Mouse (Mus musculus): ENCODE measurements around the gene Reep1.

The Reep1 gene

DNA sequence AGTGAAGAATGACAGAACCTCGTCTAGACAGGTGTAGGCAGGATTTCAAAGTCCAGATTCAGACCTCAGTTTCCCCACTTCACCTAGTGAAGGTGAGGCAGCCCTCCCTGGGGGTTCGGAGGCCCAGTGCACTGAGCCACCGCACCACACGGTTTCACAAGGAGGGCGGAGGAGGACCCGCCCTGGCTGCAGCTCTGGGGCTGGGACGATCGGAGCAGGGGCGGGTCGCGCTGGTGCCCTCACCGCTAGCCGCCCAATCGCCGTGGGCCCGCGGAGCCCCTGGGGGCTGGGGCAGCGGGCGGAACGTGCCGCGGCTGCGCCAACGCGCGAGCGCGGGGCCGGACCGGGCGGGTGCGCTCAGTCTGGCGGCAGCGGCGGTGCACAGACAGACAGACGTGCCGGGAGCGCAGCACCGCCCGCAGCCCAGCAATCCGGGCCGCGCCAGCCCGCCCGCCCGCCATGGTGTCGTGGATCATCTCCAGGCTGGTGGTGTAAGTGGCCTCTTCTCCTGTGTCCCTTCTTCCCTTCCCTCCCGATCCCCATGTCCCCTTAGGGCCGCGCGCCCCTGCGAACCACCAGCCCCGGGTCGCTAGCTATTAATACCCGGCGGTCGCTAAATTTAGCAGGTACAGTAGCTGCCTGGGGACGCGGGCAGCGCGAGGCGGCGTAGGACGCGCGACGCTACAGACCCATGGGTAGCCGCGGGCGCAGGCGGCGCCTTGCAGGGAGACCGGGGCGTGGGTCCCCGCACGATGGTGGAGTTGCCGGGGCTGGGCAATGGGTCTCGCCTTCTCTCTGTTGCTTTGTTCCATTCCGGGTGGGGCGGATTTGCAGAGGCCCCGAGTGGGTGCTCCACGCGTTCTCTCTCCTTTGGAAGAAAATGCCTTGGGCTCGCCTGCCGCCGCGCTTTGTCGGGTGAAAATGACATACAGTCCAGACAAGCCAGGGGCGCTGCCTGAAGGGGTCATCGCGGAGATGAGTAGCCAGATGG is at the start of gene Reep1:
TSS of gene Reep1 (plus strand) at position 51 of the 991 bp plus-strand sequence.
- ATAC-seq (ENCODE audit: low TSS enrichment): peak; percentile 72

DNA sequence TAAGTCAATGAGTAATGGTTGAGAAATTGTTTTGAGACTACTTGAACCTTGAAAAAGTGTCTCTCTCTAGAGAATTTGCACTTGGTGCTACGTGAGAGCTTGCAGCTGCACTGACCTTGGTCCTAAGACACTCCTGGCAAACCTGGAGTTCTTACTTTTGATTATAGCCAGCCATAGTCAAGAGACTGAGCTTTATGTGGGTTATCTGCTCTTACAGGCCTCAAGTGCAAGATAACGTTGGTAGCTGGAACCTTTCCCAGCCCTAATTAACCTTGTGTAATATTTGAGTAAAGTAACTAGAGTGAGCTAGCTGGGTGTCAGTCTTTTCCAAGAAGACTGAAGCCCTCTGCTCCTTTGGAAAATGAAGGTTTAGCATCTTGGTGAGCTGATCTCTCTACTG is 49.1 kb upstream of the Reep1 start:
- no peak for ATAC-seq (ENCODE audit: low TSS enrichment)

- no peak for ATAC-seq (ENCODE audit: low TSS enrichment)
Observed at GRCm38 (mm10) chr6:71664511-71664910, 42.9 kb upstream of the Reep1 start.

DNA sequence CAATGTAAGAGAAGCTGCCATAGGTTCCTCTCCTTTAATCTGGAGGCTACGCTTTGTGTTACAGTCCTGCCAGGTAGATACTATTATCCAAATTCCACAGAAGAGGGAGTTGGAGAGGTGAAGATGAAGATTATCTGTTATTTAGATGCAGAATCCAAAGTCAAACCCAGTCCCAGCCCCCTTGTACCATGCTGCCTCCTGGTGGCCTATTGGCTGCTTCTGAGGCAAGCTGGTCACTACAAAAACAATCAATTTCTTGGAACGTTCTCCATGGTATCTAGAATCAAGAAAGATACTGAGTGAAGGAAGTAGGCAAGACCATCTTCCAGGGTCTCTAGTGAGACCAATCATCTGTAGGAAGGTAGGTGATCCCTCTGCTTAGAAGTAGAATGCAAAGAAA is 34.2 kb upstream of the Reep1 start:
- no peak for ATAC-seq (ENCODE audit: low TSS enrichment)

GRCm38 (mm10) chr6:71678891-71679290 is 28.5 kb upstream of the Reep1 start:
- ATAC-seq (ENCODE audit: low TSS enrichment): no peak

DNA sequence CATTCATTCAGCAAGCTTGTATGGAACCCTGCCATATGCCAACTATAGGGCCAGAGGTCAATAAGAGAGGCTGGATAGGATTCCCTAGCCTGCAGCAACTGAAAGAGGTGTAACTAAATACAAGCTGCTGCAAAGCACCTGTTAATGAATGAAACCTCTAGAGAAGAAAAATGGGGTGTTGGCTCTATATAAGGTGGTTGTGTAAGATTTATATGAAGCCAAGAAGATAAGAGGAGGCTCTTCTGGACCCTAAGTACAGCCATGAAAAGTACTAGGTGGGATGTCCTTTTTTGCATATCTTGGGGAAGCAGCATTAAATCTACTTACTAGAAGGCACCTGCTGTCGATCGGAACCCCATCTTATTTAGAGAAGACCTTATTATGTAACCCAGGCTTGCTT is 12.2 kb upstream of the Reep1 start:
- no peak for ATAC-seq (ENCODE audit: low TSS enrichment)

GRCm38 (mm10) chr6:71695599-71695998 is 11.8 kb upstream of the Reep1 start:
- no peak for ATAC-seq (ENCODE audit: low TSS enrichment)

GRCm38 (mm10) chr6:71706871-71707270 is 490 bp upstream of the Reep1 start:
- no peak for ATAC-seq (ENCODE audit: low TSS enrichment)

GRCm38 (mm10) chr6:71708528-71708927 is 1.2 kb downstream of the Reep1 start:
- ATAC-seq (ENCODE audit: low TSS enrichment): peak; percentile 29

GRCm38 (mm10) chr6:71710323-71710722 is 3.0 kb downstream of the Reep1 start:
- no peak for ATAC-seq (ENCODE audit: low TSS enrichment)

- ATAC-seq (ENCODE audit: low TSS enrichment): no peak
Observed at GRCm38 (mm10) chr6:71711201-71711600, 3.8 kb downstream of the Reep1 start.

DNA sequence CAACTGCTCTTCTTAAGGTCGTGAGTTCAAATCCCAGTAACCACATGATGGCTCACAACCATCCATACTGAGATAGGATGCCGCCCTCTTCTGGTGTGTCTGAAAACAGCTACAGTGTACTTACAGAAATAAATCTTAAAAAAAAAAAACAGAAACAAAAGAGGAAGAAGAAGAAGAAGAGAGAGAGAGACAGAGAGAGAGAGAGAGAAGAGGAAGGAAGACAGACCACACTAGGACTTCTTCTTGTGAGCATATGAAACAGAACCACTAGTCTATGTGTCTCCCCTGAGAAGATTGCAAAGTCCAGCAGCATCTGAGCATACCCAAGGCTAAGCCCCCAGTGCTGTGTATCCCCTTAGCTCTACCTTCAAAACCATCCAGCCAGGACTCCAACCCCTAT is 6.2 kb downstream of the Reep1 start:
- no peak for ATAC-seq (ENCODE audit: low TSS enrichment)

DNA sequence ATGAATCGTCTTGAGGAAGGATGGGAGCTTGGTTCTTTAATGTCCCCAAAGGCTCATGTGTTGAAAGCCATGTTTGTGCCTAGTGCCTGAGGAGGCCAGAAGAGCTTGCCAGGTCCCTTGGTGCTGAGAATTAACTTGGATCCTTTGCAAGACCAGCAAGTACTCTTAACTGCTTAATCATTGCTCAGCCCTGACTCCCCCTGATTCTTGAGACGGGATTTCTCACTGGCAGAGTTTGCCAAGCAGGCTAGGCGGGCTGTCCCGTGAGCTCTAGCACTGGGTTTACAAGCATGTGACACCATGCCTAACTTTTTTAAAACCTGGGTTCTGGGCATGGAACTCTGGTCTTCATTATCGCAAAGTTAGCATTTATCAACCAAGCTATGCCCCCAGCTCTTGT is 7.6 kb downstream of the Reep1 start:
- no peak for ATAC-seq (ENCODE audit: low TSS enrichment)

GRCm38 (mm10) chr6:71716434-71716833 is 9.1 kb downstream of the Reep1 start:
- ATAC-seq (ENCODE audit: low TSS enrichment): no peak

- no peak for ATAC-seq (ENCODE audit: low TSS enrichment)
Observed at GRCm38 (mm10) chr6:71718322-71718721, 11.0 kb downstream of the Reep1 start.

DNA sequence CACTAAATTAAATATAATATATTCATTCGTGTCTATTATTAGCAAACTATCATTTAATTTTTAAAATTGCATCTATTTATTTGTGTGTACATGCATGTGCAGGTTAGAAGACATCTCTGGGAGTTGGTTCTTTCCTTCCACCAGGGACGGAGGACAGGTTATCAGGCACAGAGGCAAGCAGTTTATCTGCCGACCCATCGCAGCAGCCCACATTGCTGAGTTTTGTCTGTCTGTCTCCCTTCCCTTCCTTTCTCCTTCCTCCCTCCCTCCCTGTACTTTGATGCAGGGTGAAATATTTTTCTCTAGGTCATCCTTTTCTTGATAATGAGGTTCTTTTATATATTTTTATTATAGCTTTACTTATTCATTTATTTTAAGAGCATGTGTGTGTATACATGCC is 11.9 kb downstream of the Reep1 start:
- no peak for ATAC-seq (ENCODE audit: low TSS enrichment)

GRCm38 (mm10) chr6:71722988-71723387 is 15.6 kb downstream of the Reep1 start:
- no peak for ATAC-seq (ENCODE audit: low TSS enrichment)

DNA sequence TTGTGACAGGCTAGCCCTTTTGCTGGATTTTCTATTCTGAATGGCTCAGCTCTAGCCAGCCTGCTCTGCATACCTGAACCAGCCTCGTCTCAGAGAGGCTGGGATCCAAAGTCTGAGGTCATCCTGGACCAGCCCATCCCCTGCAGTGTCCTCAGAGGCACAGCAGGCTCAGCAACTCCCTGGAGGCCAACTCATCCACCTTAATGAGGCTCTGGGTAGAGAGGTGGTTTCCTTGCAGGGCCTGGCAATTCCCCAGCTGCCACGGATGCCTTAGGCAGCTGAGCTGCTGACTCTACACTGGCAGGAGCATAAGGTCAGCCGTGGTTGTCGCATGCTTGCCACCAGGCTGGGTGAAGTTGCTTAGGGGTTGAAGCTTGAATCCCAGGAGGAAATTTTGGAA is 16.2 kb downstream of the Reep1 start:
- no peak for ATAC-seq (ENCODE audit: low TSS enrichment)

GRCm38 (mm10) chr6:71726710-71727109 is 19.3 kb downstream of the Reep1 start:
- ATAC-seq (ENCODE audit: low TSS enrichment): no peak

DNA sequence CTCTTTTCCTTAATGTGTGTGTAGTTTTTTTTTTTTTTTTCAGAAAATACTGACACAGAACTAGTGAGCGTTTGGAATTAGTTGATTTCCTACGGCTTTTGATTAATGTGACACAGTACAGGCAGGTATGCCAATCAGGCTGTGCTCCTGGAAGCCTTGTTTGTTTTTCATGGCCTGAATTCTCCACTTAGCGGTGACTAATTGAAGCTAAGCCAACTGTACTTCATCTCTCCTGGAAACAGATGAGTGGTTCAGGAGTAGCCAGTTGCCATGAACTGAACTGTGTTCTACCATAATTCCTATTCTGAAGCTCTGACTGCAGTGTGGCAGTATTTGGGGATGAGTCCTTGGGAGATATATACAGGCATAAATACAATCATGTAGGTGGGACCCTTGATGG is 20.9 kb downstream of the Reep1 start:
- ATAC-seq (ENCODE audit: low TSS enrichment): no peak

DNA sequence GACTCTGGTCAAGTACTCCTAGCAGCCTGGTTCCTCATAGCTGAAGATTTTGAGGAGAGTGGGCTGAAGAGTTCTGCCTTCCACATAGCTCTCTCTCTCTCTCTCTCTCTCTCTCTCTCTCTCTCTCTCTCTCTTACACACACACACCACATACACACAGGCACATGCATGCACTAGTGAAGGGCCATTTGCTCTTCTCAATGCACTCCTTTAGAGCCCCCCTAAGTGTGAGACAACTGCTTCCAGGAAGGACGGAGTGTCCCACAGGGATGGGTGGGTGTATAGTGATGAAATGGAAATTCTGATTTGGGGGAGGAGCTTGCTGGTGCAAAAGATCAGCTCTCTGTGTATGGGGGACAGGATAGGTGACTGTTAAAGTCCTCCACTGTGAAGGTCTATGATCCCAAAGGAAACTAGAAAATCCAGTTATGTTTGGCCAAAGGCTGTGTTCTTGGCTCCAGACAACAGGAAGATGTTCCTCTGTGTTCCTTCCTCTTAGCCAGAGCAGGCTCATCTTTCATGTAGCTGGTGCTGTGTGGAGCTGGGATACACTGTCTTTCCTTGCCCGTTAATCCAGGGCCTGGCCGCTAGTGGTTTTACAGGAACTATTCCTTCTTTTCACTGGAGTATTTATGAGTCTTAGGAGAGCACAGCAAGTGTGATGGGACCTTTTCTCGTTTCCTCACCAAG is 27.7 kb downstream of the Reep1 start:
- ATAC-seq (ENCODE audit: low TSS enrichment): no peak

DNA sequence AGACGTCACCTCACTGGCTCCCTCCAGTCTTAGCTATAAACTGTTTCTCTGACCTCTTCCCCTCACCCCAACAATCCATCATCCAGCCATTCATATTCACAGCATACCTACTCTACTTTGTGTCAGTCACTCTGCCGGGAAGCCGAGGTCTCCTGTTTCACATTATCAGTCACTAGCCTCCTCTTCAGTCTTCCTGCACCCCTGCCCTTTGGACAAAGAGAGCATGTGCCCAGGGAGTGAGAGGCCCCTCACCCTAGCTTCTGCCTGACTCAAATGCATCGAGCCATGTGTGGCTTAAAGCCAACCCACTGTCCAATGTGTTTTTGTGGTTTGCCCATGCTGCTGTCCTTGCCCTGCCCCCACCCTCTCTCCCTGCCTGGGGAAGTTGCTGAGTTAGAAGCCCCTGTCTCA is 28.2 kb downstream of the Reep1 start:
- no peak for ATAC-seq (ENCODE audit: low TSS enrichment)

- no peak for ATAC-seq (ENCODE audit: low TSS enrichment)
Observed at GRCm38 (mm10) chr6:71736101-71736500, 28.7 kb downstream of the Reep1 start.

Data from frontal cortex, adult (tissue).